Mouse (Mus musculus) frontal cortex, adult 2 months (tissue): ENCODE data around the gene Mapk12. TPM values are rescaled to one million over a fixed set of nuclear protein-coding genes. Genes with fewer than 3 reads are reported as not detected.

Source experiments
- DNase-seq, 2 experiments: peaks; one replicate each; pipeline ENCODE4 v3.0.0; 2022; ENCODE audit warnings: low spot score in 1 of 2; ENCODE audit errors: extremely low spot score in 1 of 2
- polyA plus RNA-seq: library from polyadenylated mRNA; depleted of rRNA; stranded (reverse); fragments of >200 nt; gene quantifications from 2 replicates; pipeline ENCODE4 v1.2.3, GENCODE M21; 2012

Mapk12 gene
- polyA plus RNA-seq, 1 experiment: 22.9 TPM

GRCm38 (mm10) chr15:89141443-89141842 lies 940 bp upstream of the Mapk12 start:
- DNase-seq: no peak

GRCm38 (mm10) chr15:89140048-89140658 lies 350 bp downstream of the Mapk12 start:
- DNase-seq: peak; percentile 57 to 84

- DNase-seq: no peak
Measured at GRCm38 (mm10) chr15:89138531-89138930, 2.0 kb downstream of the Mapk12 start.

- DNase-seq: no peak
Measured at GRCm38 (mm10) chr15:89138046-89138405, 2.5 kb downstream of the Mapk12 start.

- DNase-seq: no peak
Measured at GRCm38 (mm10) chr15:89137378-89138045, 3.0 kb downstream of the Mapk12 start.

GRCm38 (mm10) chr15:89136461-89137155 lies 3.9 kb downstream of the Mapk12 start:
- no peak for DNase-seq

GRCm38 (mm10) chr15:89131316-89131715 lies 9.2 kb downstream of the Mapk12 start:
- DNase-seq: no peak

- no peak for DNase-seq
Measured at GRCm38 (mm10) chr15:89130245-89130644, 10.3 kb downstream of the Mapk12 start.

GRCm38 (mm10) chr15:89128382-89129350 lies 11.8 kb downstream of the Mapk12 start, which contains the start of gene Hdac10:
Hdac10 (minus strand) TSS chr15:89128700.
- DNase-seq: peak; percentile 67 to 90

- DNase-seq: no peak
Measured at GRCm38 (mm10) chr15:89127364-89127940, 13.1 kb downstream of the Mapk12 start.

- DNase-seq: no peak
Measured at GRCm38 (mm10) chr15:89126622-89127021, 13.9 kb downstream of the Mapk12 start.

GRCm38 (mm10) chr15:89125351-89125750 lies 15.2 kb downstream of the Mapk12 start:
- no peak for DNase-seq

- no peak for DNase-seq
Measured at GRCm38 (mm10) chr15:89124312-89124711, 16.2 kb downstream of the Mapk12 start.

GRCm38 (mm10) chr15:89123595-89123994 lies 16.9 kb downstream of the Mapk12 start:
- DNase-seq: peak in 1 of 2 experiments; percentile 76

- DNase-seq: peak; percentile 93 to 97
Measured at GRCm38 (mm10) chr15:89122649-89123366, 17.7 kb downstream of the Mapk12 start, which contains the start of gene Tubgcp6. Tubgcp6 (minus strand) TSS chr15:89123112.

- DNase-seq: no peak
Measured at GRCm38 (mm10) chr15:89118007-89118406, 22.5 kb downstream of the Mapk12 start.

GRCm38 (mm10) chr15:89110147-89110546 lies 30.4 kb downstream of the Mapk12 start:
- DNase-seq: no peak

GRCm38 (mm10) chr15:89106976-89107375 lies 33.5 kb downstream of the Mapk12 start:
- DNase-seq: no peak

GRCm38 (mm10) chr15:89106073-89106472 lies 34.4 kb downstream of the Mapk12 start:
- DNase-seq: peak in 1 of 2 experiments; percentile 61
